Mouse (Mus musculus) ES-Bruce4 (cell line): ENCODE data around the gene Nkapd1.

Source experiments
- CTCF ChIP-seq: IDR thresholded peaks from one replicate; pipeline ENCODE4 v1.8.1; 2011; ENCODE audit warnings: low read depth, low read length
- EP300 ChIP-seq: IDR thresholded peaks from 2 replicates; pipeline ENCODE4 v1.6.1; 2011; ENCODE audit warnings: low read depth, low read length; ENCODE audit not compliant: insufficient read depth
- POLR2A ChIP-seq: IDR thresholded peaks from one replicate; pipeline ENCODE4 v1.8.1; 2011; ENCODE audit warnings: low read length; ENCODE audit not compliant: insufficient read depth

DNA sequence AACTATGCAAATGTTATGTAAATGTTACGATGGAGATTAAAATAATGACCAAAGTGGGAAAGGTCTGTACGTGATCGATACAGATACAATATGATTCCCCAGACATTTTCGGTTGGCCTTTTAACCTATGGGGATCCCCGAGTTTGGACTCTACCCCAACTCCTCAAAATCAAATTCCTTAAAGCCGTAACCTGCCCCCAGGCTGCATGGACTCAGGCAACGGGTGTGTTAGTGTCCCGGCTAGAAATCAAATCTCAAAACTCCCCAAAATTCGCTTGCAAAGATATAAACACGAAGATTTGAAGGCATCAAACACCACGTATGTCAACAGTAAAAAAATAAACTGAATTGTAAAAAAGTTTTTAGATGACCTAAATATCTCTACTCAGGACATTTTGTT, 1.1 kb downstream of the Nkapd1 start:
- TF ChIP-seq CTCF (no peak), POLR2A (no peak), EP300 (no peak)
